Mouse (Mus musculus): Measurements from ENCODE around the gene Hs6st3.

- TF ChIP-seq CTCF (IDR thresholded peaks at IDR 0.05; ENCODE audit: low read depth) (no peak), EP300 (IDR thresholded peaks at IDR 0.05; ENCODE audit: low read depth) (no peak)
These were observed 757.8 kb downstream of the Hs6st3 start for GRCm38 (mm10) chr14:119895765-119896465.

All from liver, embryonic 14.5 days (tissue).